Mouse (Mus musculus) liver, embryonic 14.5 days (tissue): ENCODE data around the gene Pkd1. TPM values are rescaled to one million over a fixed set of nuclear protein-coding genes. Genes with fewer than 3 reads are reported as not detected.
A peak's percentile ranks its signal among the peaks of the same experiment; 100 is the strongest.

ENCODE experiments used
- ATAC-seq: fragments of 200-750 bp; cut with Nextera tagmentation; 2 replicates; pipeline ENCODE4 v1.8.0; 2017; ENCODE audit warnings: moderate number of reproducible peaks, mild to moderate bottlenecking, moderate library complexity; ENCODE audit not compliant: insufficient read depth
- DNase-seq, 3 experiments: peaks; one replicate each; pipeline ENCODE4 v3.0.0-alpha.2; 2012 to 2013; ENCODE audit warnings: low read depth in 3 of 3, low spot score in 3 of 3
- H3K27ac ChIP-seq: fragments of 300-500 bp; sonication (generic); 2 replicates; pipeline ENCODE4 v1.5.1; 2014; ENCODE audit warnings: moderate library complexity, mild to moderate bottlenecking, control low read depth, inconsistent platforms
- H3K27me3 ChIP-seq: fragments of 300-500 bp; sonication (generic); 2 replicates; pipeline ENCODE4 v1.6.1; 2014; ENCODE audit warnings: mild to moderate bottlenecking, low read length, moderate library complexity; ENCODE audit not compliant: control insufficient read depth, insufficient read depth
- H3K36me3 ChIP-seq: fragments of 300-500 bp; sonication (generic); replicated peaks from 2 replicates; pipeline ENCODE4 v1.6.1; 2014; ENCODE audit warnings: low read depth; ENCODE audit not compliant: control insufficient read depth, insufficient read depth
- H3K4me1 ChIP-seq, 2 experiments: fragments of 200-500 bp in 1 of 2; fragments of 300-500 bp in 1 of 2; sonication (generic) in 1 of 2; replicated peaks; 2 replicates each; pipeline ENCODE4 v1.6.1; 2012 to 2014; ENCODE audit warnings: antibody characterized with exemption in 1 of 2, inconsistent platforms in 1 of 2, low read length in 1 of 2; ENCODE audit not compliant: control insufficient read depth in 2 of 2, insufficient read depth in 2 of 2
- H3K4me2 ChIP-seq: fragments of 300-500 bp; sonication (generic); 2 replicates; pipeline ENCODE4 v1.6.1; 2014; ENCODE audit warnings: low read depth, mild to moderate bottlenecking, control low read depth, moderate library complexity
- H3K4me3 ChIP-seq, 2 experiments: fragments of 200-500 bp in 1 of 2; fragments of 300-500 bp in 1 of 2; sonication (generic) in 1 of 2; 2 replicates each; pipeline ENCODE4 v1.5.1; 2012 to 2014; ENCODE audit warnings: low read depth in 2 of 2, low read length in 2 of 2, mild to moderate bottlenecking in 2 of 2, control low read depth in 1 of 2, inconsistent platforms in 1 of 2, moderate library complexity in 1 of 2; ENCODE audit not compliant: insufficient read depth in 1 of 2
- H3K9ac ChIP-seq: fragments of 300-500 bp; sonication (generic); replicated peaks from 2 replicates; pipeline ENCODE4 v1.6.1; 2014; ENCODE audit warnings: mild to moderate bottlenecking, control low read depth, moderate library complexity
- H3K9me3 ChIP-seq: fragments of 300-500 bp; sonication (generic); 2 replicates; pipeline ENCODE4 v1.6.1; 2016; ENCODE audit warnings: low read length, mixed read lengths; ENCODE audit not compliant: control insufficient read depth
- CTCF ChIP-seq: IDR thresholded peaks from 2 replicates; pipeline ENCODE4 v1.5.1; 2016; ENCODE audit warnings: antibody characterized with exemption, low read depth, control low read depth
- EP300 ChIP-seq: IDR thresholded peaks from 2 replicates; pipeline ENCODE4 v1.6.1; 2016; ENCODE audit warnings: antibody characterized with exemption, low read depth
- WGBS: fragments of 180-500 bp; shearing (Covaris S2); extraction: QIAGEN DNeasy Blood & Tissue Kit; methylation state at CpG from one replicate; pipeline ENCODE4 v1.1.7; 2014; ENCODE audit not compliant: insufficient replicate concordance; 5-methylcytosine and 5-hydroxymethylcytosine counted together
- polyA plus RNA-seq, 2 experiments: library from polyadenylated mRNA; depleted of rRNA in 1 of 2; stranded (reverse) in 1 of 2; unstranded in 1 of 2; fragments of >200 nt; fragmentation: Nextera tagmentation in 1 of 2; extraction: Ambion mirVana in 1 of 2; gene quantifications; 2 replicates each; pipeline versions ENCODE4 v1.2.1 to v1.2.3; 2012 to 2014

Gene Pkd1
- polyA plus RNA-seq, 2 experiments: 1.8 to 3.4 TPM

- H3K9ac ChIP-seq: no peak overlapping the region
- no peaks in the 10 kb centered on the region for H3K9me3 ChIP-seq
- H3K4me3 ChIP-seq: no peak overlapping the region
- WGBS: 67% methylated on average over 4 of the region's 4 CpGs
- TF ChIP-seq EP300 (no peak), CTCF (no peak)
- no peak overlapping the region for H3K27ac ChIP-seq
- H3K4me1 ChIP-seq: peaks cover 3 to 7% of the 10 kb centered on the region in 2 experiments; a peak in 2 of 4 replicates
- no peak for ATAC-seq
- no peak for DNase-seq
- H3K4me2 ChIP-seq: no peak overlapping the region
- H3K36me3 ChIP-seq: no peaks in the 10 kb centered on the region
- H3K27me3 ChIP-seq: no peaks in the 10 kb centered on the region
Observed at GRCm38 (mm10) chr17:24569837-24570236, 20.2 kb downstream of the Pkd1 start.

GRCm38 (mm10) chr17:24572651-24573245 lies 23.1 kb downstream of the Pkd1 start:
- Histone ChIP-seq H3K27me3 (no peaks in the 10 kb centered on the region), H3K4me3 (no peak overlapping the region), H3K9ac (no peak overlapping the region), H3K4me2 (no peak overlapping the region), H3K27ac (no peak overlapping the region), H3K9me3 (no peaks in the 10 kb centered on the region), H3K4me1 (no peaks in the 10 kb centered on the region), H3K36me3 (no peaks in the 10 kb centered on the region)
- TF ChIP-seq CTCF (no peak), EP300 (no peak)
- 80% methylated on average over 12 of the region's 12 CpGs for WGBS
- no peak for DNase-seq
- no peak for ATAC-seq

GRCm38 (mm10) chr17:24573811-24574210 lies 24.2 kb downstream of the Pkd1 start:
- WGBS: 72% methylated on average over 9 of the region's 9 CpGs
- H3K36me3 ChIP-seq: no peaks in the 10 kb centered on the region
- no peak overlapping the region for H3K4me3 ChIP-seq
- H3K4me2 ChIP-seq: no peak overlapping the region
- no peaks in the 10 kb centered on the region for H3K4me1 ChIP-seq
- no peak overlapping the region for H3K9ac ChIP-seq
- H3K27ac ChIP-seq: no peak overlapping the region
- no peaks in the 10 kb centered on the region for H3K27me3 ChIP-seq
- TF ChIP-seq EP300: no peak
- no peak for TF ChIP-seq CTCF
- no peaks in the 10 kb centered on the region for H3K9me3 ChIP-seq
- peak; percentile 13; the same call in 1 of the 2 replicates for ATAC-seq
- no peak for DNase-seq

- TF ChIP-seq CTCF (no peak), EP300 (no peak)
- H3K36me3 ChIP-seq: no peaks in the 10 kb centered on the region
- no peak overlapping the region for H3K4me3 ChIP-seq
- ATAC-seq: no peak
- 80% methylated on average over 3 of the region's 3 CpGs for WGBS
- H3K27ac ChIP-seq: no peak overlapping the region
- DNase-seq: no peak
- 0 out of 4 replicates have a peak, but pooled peaks cover 0 to 3% of the 10 kb centered on the region in 2 experiments for H3K4me1 ChIP-seq
- H3K4me2 ChIP-seq: no peak overlapping the region
- H3K9ac ChIP-seq: no peak overlapping the region
- H3K27me3 ChIP-seq: no peaks in the 10 kb centered on the region
- H3K9me3 ChIP-seq: no peaks in the 10 kb centered on the region
Observed at GRCm38 (mm10) chr17:24579532-24579931, 29.9 kb downstream of the Pkd1 start.

- H3K9ac ChIP-seq: no peak overlapping the region
- no peaks in the 10 kb centered on the region for H3K27me3 ChIP-seq
- H3K9me3 ChIP-seq: no peaks in the 10 kb centered on the region
- TF ChIP-seq EP300 (no peak), CTCF (no peak)
- no peaks in the 10 kb centered on the region for H3K36me3 ChIP-seq
- H3K4me1 ChIP-seq: peaks cover 0 to 6% of the 10 kb centered on the region in 2 experiments; a peak in 1 of 4 replicates
- no peak overlapping the region for H3K4me3 ChIP-seq
- H3K4me2 ChIP-seq: no peak overlapping the region
- ATAC-seq: no peak
- DNase-seq: no peak
- H3K27ac ChIP-seq: no peak overlapping the region
- 85% methylated on average over 2 of the region's 2 CpGs for WGBS
Observed at GRCm38 (mm10) chr17:24580287-24580686, 30.7 kb downstream of the Pkd1 start.
